Mouse (Mus musculus) spleen, adult 10 weeks (tissue): Measurements from ENCODE around the gene Cks1b. TPM values are rescaled to one million over a fixed set of nuclear protein-coding genes. Genes with fewer than 3 reads are reported as not detected.

Experiments
- polyA plus RNA-seq: library from polyadenylated mRNA; stranded (reverse); fragments of 350-450 nt; fragmentation: Illumina TruSeq; extraction: RNeasy Lipid Tissue Mini Kit (QIAGEN cat#74804); gene quantifications from one replicate; pipeline ENCODE4 v1.2.3, GENCODE M21; 2015; ENCODE audit warnings: low replicate concordance; ENCODE audit not compliant: insufficient read depth

Gene Cks1b
- 31.1 TPM for polyA plus RNA-seq

GRCm38 (mm10) chr3:89418170-89418860, at the start of gene Cks1b, which contains the start of gene Shc1:
Gene Cks1b (minus strand): TSS chr3:89418383.
Gene Shc1 (plus strand): TSS chr3:89418443.

GRCm38 (mm10) chr3:89454401-89455177, 36.4 kb upstream of the Cks1b start, which contains the start of gene Pmvk:
Gene Pmvk (plus strand): TSS chr3:89454541.

GRCm38 (mm10) chr3:89436176-89437113, 18.3 kb upstream of the Cks1b start, which contains the start of gene Pbxip1:
Gene Pbxip1 (plus strand): TSS chr3:89436706.

GRCm38 (mm10) chr3:89430171-89431159, 12.3 kb upstream of the Cks1b start, which contains the start of gene Pygo2:
Gene Pygo2 (plus strand): TSS chr3:89430214.

GRCm38 (mm10) chr3:89411490-89412393, 6.4 kb downstream of the Cks1b start, which contains the start of gene Flad1:
Gene Flad1 (minus strand): TSS chr3:89411870.

GRCm38 (mm10) chr3:89402693-89403092, 15.5 kb downstream of the Cks1b start, which contains the start of gene Lenep:
Gene Lenep (minus strand): TSS chr3:89402793.

GRCm38 (mm10) chr3:89394006-89394893, 23.9 kb downstream of the Cks1b start, which contains the start of gene Zbtb7b:
Gene Zbtb7b (minus strand): TSS chr3:89394776.

Other genes with a start within 250 kb of the Cks1b start
- 49.7 TPM for gene Scamp3, start 240.9 kb downstream of the Cks1b start, polyA plus RNA-seq
- 19.3 TPM for gene Fam189b, start 235.2 kb downstream of the Cks1b start, polyA plus RNA-seq
- 71.7 TPM for gene Gba, start 215.5 kb downstream of the Cks1b start, polyA plus RNA-seq
- gene Thbs3, start 203.2 kb downstream of the Cks1b start, polyA plus RNA-seq: 2.9 TPM
- 58.4 TPM for gene Mtx1, start 191.3 kb downstream of the Cks1b start, polyA plus RNA-seq
- gene Muc1, start 189.3 kb downstream of the Cks1b start, polyA plus RNA-seq: 0.52 TPM
- gene Krtcap2, start 172.4 kb downstream of the Cks1b start, polyA plus RNA-seq: 83.8 TPM
- gene Trim46, start 172.1 kb downstream of the Cks1b start, polyA plus RNA-seq: 0.54 TPM
- 3.5 TPM for gene Dpm3, start 159.0 kb downstream of the Cks1b start, polyA plus RNA-seq
- gene Slc50a1, start 147.8 kb downstream of the Cks1b start, polyA plus RNA-seq: 93.1 TPM
- gene Efna1, start 137.2 kb downstream of the Cks1b start, polyA plus RNA-seq: 3.6 TPM
- gene Efna3, start 95.4 kb downstream of the Cks1b start, polyA plus RNA-seq: not detected
- gene Efna4, start 80.4 kb downstream of the Cks1b start, polyA plus RNA-seq: not detected
- gene Adam15, start 68.4 kb downstream of the Cks1b start, polyA plus RNA-seq: 18.7 TPM
- 0.36 TPM for gene Dcst2, start 56.4 kb downstream of the Cks1b start, polyA plus RNA-seq
- gene Dcst1, start 53.1 kb downstream of the Cks1b start, polyA plus RNA-seq: 0.44 TPM
- 14.7 TPM for gene Zbtb7b, start 23.6 kb downstream of the Cks1b start, polyA plus RNA-seq
- gene Lenep, start 15.6 kb downstream of the Cks1b start, polyA plus RNA-seq: 5.6 TPM
- 16.6 TPM for gene Flad1, start 6.5 kb downstream of the Cks1b start, polyA plus RNA-seq
- gene Shc1, start 60 bp upstream of the Cks1b start, polyA plus RNA-seq: 56.3 TPM
- 34.0 TPM for gene Pygo2, start 11.8 kb upstream of the Cks1b start, polyA plus RNA-seq
- gene Pbxip1, start 18.3 kb upstream of the Cks1b start, polyA plus RNA-seq: 51.6 TPM
- gene Pmvk, start 36.2 kb upstream of the Cks1b start, polyA plus RNA-seq: 16.0 TPM
- gene Kcnn3, start 101.8 kb upstream of the Cks1b start, polyA plus RNA-seq: 0.35 TPM